Mouse (Mus musculus) cerebellum, adult 11 months (tissue): Measurements from ENCODE around the gene Rtn4rl1.
A peak's percentile ranks its signal among the peaks of the same experiment; 100 is the strongest.
"Not testable (repeated sequence)": the region's sequence is repeated elsewhere in the genome, so short reads cannot be mapped to it uniquely, and the experiment has no call there.

Experiments
- DNase-seq: peaks from one replicate; pipeline ENCODE4 v3.0.0; 2022

Gene Rtn4rl1

GRCm38 (mm10) chr11:75280066-75280410, 86.5 kb downstream of the Rtn4rl1 start:
- no peak for DNase-seq

- DNase-seq = no peak
Observed at GRCm38 (mm10) chr11:75280435-75281001, 86.9 kb downstream of the Rtn4rl1 start.

GRCm38 (mm10) chr11:75281380-75282256, 88.0 kb downstream of the Rtn4rl1 start:
- no peak for DNase-seq

GRCm38 (mm10) chr11:75282496-75283120, 89.0 kb downstream of the Rtn4rl1 start:
- DNase-seq = no peak

GRCm38 (mm10) chr11:75283784-75284183, 90.2 kb downstream of the Rtn4rl1 start:
- not testable (repeated sequence) for DNase-seq

- DNase-seq = no peak
Observed at GRCm38 (mm10) chr11:75285893-75286467, 92.4 kb downstream of the Rtn4rl1 start.

- no peak for DNase-seq
Observed at GRCm38 (mm10) chr11:75286868-75287267, 93.3 kb downstream of the Rtn4rl1 start.

- DNase-seq = no peak
Observed at GRCm38 (mm10) chr11:75287940-75288339, 94.4 kb downstream of the Rtn4rl1 start.

GRCm38 (mm10) chr11:75288517-75288916, 94.9 kb downstream of the Rtn4rl1 start:
- DNase-seq = no peak

GRCm38 (mm10) chr11:75289120-75289519, 95.5 kb downstream of the Rtn4rl1 start:
- no peak for DNase-seq

GRCm38 (mm10) chr11:75290566-75291271, 97.1 kb downstream of the Rtn4rl1 start:
- peak; percentile 86 for DNase-seq

GRCm38 (mm10) chr11:75291389-75292215, 98.0 kb downstream of the Rtn4rl1 start:
- DNase-seq = no peak

- no peak for DNase-seq
Observed at GRCm38 (mm10) chr11:75292281-75292680, 98.7 kb downstream of the Rtn4rl1 start.

- no peak for DNase-seq
Observed at GRCm38 (mm10) chr11:75293852-75294361, 100.3 kb downstream of the Rtn4rl1 start.

GRCm38 (mm10) chr11:75294862-75295261, 101.3 kb downstream of the Rtn4rl1 start:
- no peak for DNase-seq

- not testable (repeated sequence) for DNase-seq
Observed at GRCm38 (mm10) chr11:75295534-75295933, 102.0 kb downstream of the Rtn4rl1 start.

GRCm38 (mm10) chr11:75296406-75297005, 102.9 kb downstream of the Rtn4rl1 start:
- no peak for DNase-seq

GRCm38 (mm10) chr11:75297631-75298030, 104.0 kb downstream of the Rtn4rl1 start:
- DNase-seq = no peak

GRCm38 (mm10) chr11:75298491-75298890, 104.9 kb downstream of the Rtn4rl1 start:
- DNase-seq = no peak

GRCm38 (mm10) chr11:75299786-75300185, 106.2 kb downstream of the Rtn4rl1 start:
- DNase-seq = no peak

GRCm38 (mm10) chr11:75300954-75301353, 107.4 kb downstream of the Rtn4rl1 start:
- no peak for DNase-seq
